Mouse (Mus musculus): ENCODE results near the gene Ahdc1. TPM values are rescaled to one million over a fixed set of nuclear protein-coding genes. Genes with fewer than 3 reads are reported as not detected.

Ahdc1 gene
- total and polyA plus RNA-seq, 3 experiments: 2.5 to 8.8 TPM; not detected in 1

GRCm38 (mm10) chr4:133010611-133011010 is 449 bp upstream of the Ahdc1 start:
- Histone ChIP-seq H3K4me1 (ENCODE audit: control insufficient read depth in 1 of 2, insufficient read depth in 2 of 2, low read length in 2 of 2) (peaks cover 8 to 13% of the 10 kb centered on the region in 2 experiments; a peak in 2 of 4 replicates), H3K9me3 (replicated peaks; ENCODE audit: insufficient read depth, low read length) (no peaks in the 10 kb centered on the region), H3K36me3 (ENCODE audit: control insufficient read depth in 1 of 2, insufficient read depth in 2 of 2, low read length in 2 of 2) (peaks cover 0 to 3% of the 10 kb centered on the region in 2 experiments; a peak in 2 of 4 replicates), H3K9ac (ENCODE audit: control insufficient read depth, low read depth, low read length, poor library complexity, severe bottlenecking) (peak overlapping the region; percentile 42), H3K79me2 (ENCODE audit: control insufficient read depth, insufficient read depth, low read length, poor library complexity) (no peaks in the 10 kb centered on the region; the same call in 1 of the 2 replicates), H3K27ac (ENCODE audit: control insufficient read depth, low read depth, low read length) (no peak overlapping the region), H3K27me3 (ENCODE audit: control insufficient read depth in 1 of 2, insufficient read depth in 2 of 2, low read length in 2 of 2) (no peaks in the 10 kb centered on the region), H3K4me3 (ENCODE audit: control insufficient read depth in 1 of 2, insufficient read depth in 1 of 2, low read depth in 2 of 2, low read length in 2 of 2) (peak overlapping the region; percentile 78 to 85)
- TF ChIP-seq GATA1 (IDR thresholded peaks at IDR 0.05; ENCODE audit: low read depth, low read length) (no peak), SIN3A (IDR thresholded peaks at IDR 0.05; ENCODE audit: low read length) (0 out of 2 replicates have a peak, but pooled peaks have one; percentile 14), BHLHE40 (IDR thresholded peaks at IDR 0.05; ENCODE audit: borderline replicate concordance, low read depth, low read length) (no peak), CTCF (IDR thresholded peaks at IDR 0.05 in 2 of 3, conservative IDR thresholded peaks at IDR 0.05 in 1 of 3; ENCODE audit: control insufficient read depth in 1 of 3, insufficient read depth in 1 of 3, low read depth in 2 of 3, low read length in 3 of 3, poor library complexity in 1 of 3, severe bottlenecking in 1 of 3) (no peak), RAD21 (IDR thresholded peaks at IDR 0.05; ENCODE audit: low read depth, low read length) (no peak), ZC3H11A (IDR thresholded peaks at IDR 0.05; ENCODE audit: low read depth, low read length) (no peak), UBTF (IDR thresholded peaks at IDR 0.05; ENCODE audit: borderline replicate concordance, insufficient read depth, low read depth, low read length) (no peak), MAFK (IDR thresholded peaks at IDR 0.05; ENCODE audit: borderline replicate concordance, low read depth, low read length) (no peak)
- no peak for DNase-seq (ENCODE audit: low read depth, low spot score)

GRCm38 (mm10) chr4:133011821-133012775 is 1.0 kb downstream of the Ahdc1 start:
- DNase-seq (ENCODE audit: low read depth, low spot score): no peak
- Histone ChIP-seq H3K27me3 (ENCODE audit: control insufficient read depth in 1 of 2, insufficient read depth in 2 of 2, low read length in 2 of 2) (no peaks in the 10 kb centered on the region), H3K4me1 (ENCODE audit: control insufficient read depth in 1 of 2, insufficient read depth in 2 of 2, low read length in 2 of 2) (peaks cover 8 to 18% of the 10 kb centered on the region in 2 experiments; a peak in 3 of 4 replicates)

More at GRCm38 (mm10) chr4:133011821-133012775, 1.0 kb downstream of the Ahdc1 start:
- no peak for TF ChIP-seq ZKSCAN1 (IDR thresholded peaks at IDR 0.05; ENCODE audit: low read depth, low read length)
- TF ChIP-seq CHD1 (IDR thresholded peaks at IDR 0.05; ENCODE audit: low read depth, low read length): no peak
- 0 out of 2 replicates have a peak, but pooled peaks have one; percentile 32 for TF ChIP-seq UBTF (IDR thresholded peaks at IDR 0.05; ENCODE audit: borderline replicate concordance, insufficient read depth, low read depth, low read length)
- TF ChIP-seq CTCF (IDR thresholded peaks at IDR 0.05 in 2 of 3, conservative IDR thresholded peaks at IDR 0.05 in 1 of 3; ENCODE audit: control insufficient read depth in 1 of 3, insufficient read depth in 1 of 3, low read depth in 2 of 3, low read length in 3 of 3, poor library complexity in 1 of 3, severe bottlenecking in 1 of 3): 0 out of 6 replicates have a peak, but pooled peaks of 1 of the 3 experiments have one; percentile 0
- no peak for TF ChIP-seq USF2 (IDR thresholded peaks at IDR 0.05; ENCODE audit: borderline replicate concordance in 1 of 2, insufficient read depth in 1 of 2, low read depth in 1 of 2, low read length in 2 of 2)
- TF ChIP-seq POLR2A (IDR thresholded peaks at IDR 0.05; ENCODE audit: control insufficient read depth in 1 of 2, insufficient read depth in 1 of 2, low read depth in 1 of 2, low read length in 2 of 2, poor library complexity in 1 of 2): no peak
- H3K79me2 ChIP-seq (ENCODE audit: control insufficient read depth, insufficient read depth, low read length, poor library complexity): no peaks in the 10 kb centered on the region; the same call in 1 of the 2 replicates
- H3K9ac ChIP-seq (ENCODE audit: control insufficient read depth, low read depth, low read length, poor library complexity, severe bottlenecking): peak overlapping the region; percentile 73
- H3K9me3 ChIP-seq (replicated peaks; ENCODE audit: insufficient read depth, low read length): no peaks in the 10 kb centered on the region
- H3K36me3 ChIP-seq (ENCODE audit: control insufficient read depth in 1 of 2, insufficient read depth in 2 of 2, low read length in 2 of 2): peaks cover 0 to 3% of the 10 kb centered on the region in 2 experiments; a peak in 2 of 4 replicates
- H3K27ac ChIP-seq (ENCODE audit: control insufficient read depth, low read depth, low read length): peak overlapping the region; percentile 52
- peak overlapping the region; percentile 78 to 85 for H3K4me3 ChIP-seq (ENCODE audit: control insufficient read depth in 1 of 2, insufficient read depth in 1 of 2, low read depth in 2 of 2, low read length in 2 of 2)

All from MEL (cell line).